Mouse (Mus musculus) lung, postnatal 25 days (tissue): ENCODE measurements around the gene Dcn.

Experiments
- DNase-seq: peaks from one replicate; pipeline ENCODE4 v3.0.0; 2022; ENCODE audit warnings: low spot score

The Dcn gene

GRCm38 (mm10) chr10:97479004-97479766, at the start of gene Dcn:
TSS of gene Dcn (plus strand) at chr10:97479609.
- peak; percentile 2 for DNase-seq

GRCm38 (mm10) chr10:97436662-97437061, 42.7 kb upstream of the Dcn start:
- DNase-seq: peak; percentile 47

- DNase-seq: no peak
Measured at GRCm38 (mm10) chr10:97442300-97442699, 37.1 kb upstream of the Dcn start.

- no peak for DNase-seq
Measured at GRCm38 (mm10) chr10:97446486-97446885, 32.9 kb upstream of the Dcn start.

- DNase-seq: no peak
Measured at GRCm38 (mm10) chr10:97452886-97453285, 26.5 kb upstream of the Dcn start.

GRCm38 (mm10) chr10:97453529-97453928, 25.9 kb upstream of the Dcn start:
- DNase-seq: no peak

- no peak for DNase-seq
Measured at GRCm38 (mm10) chr10:97456993-97457392, 22.4 kb upstream of the Dcn start.

GRCm38 (mm10) chr10:97466818-97467217, 12.6 kb upstream of the Dcn start:
- no peak for DNase-seq

- DNase-seq: peak; percentile 39
Measured at GRCm38 (mm10) chr10:97469411-97470140, 9.8 kb upstream of the Dcn start.

GRCm38 (mm10) chr10:97475460-97475859, 3.9 kb upstream of the Dcn start:
- no peak for DNase-seq

GRCm38 (mm10) chr10:97478259-97478658, 1.1 kb upstream of the Dcn start:
- no peak for DNase-seq

GRCm38 (mm10) chr10:97482150-97482549, 2.7 kb downstream of the Dcn start:
- peak; percentile 4 for DNase-seq

- no peak for DNase-seq
Measured at GRCm38 (mm10) chr10:97484049-97484448, 4.6 kb downstream of the Dcn start.

GRCm38 (mm10) chr10:97485151-97485550, 5.7 kb downstream of the Dcn start:
- no peak for DNase-seq

- no peak for DNase-seq
Measured at GRCm38 (mm10) chr10:97486085-97486484, 6.7 kb downstream of the Dcn start.

GRCm38 (mm10) chr10:97487269-97487989, 8.0 kb downstream of the Dcn start:
- no peak for DNase-seq

- DNase-seq: no peak
Measured at GRCm38 (mm10) chr10:97492367-97492980, 13.1 kb downstream of the Dcn start.

- no peak for DNase-seq
Measured at GRCm38 (mm10) chr10:97497646-97498045, 18.2 kb downstream of the Dcn start.

- no peak for DNase-seq
Measured at GRCm38 (mm10) chr10:97523366-97523765, 44.0 kb downstream of the Dcn start.

GRCm38 (mm10) chr10:97535697-97536096, 56.3 kb downstream of the Dcn start:
- no peak for DNase-seq

GRCm38 (mm10) chr10:97536921-97537320, 57.5 kb downstream of the Dcn start:
- peak; percentile 5 for DNase-seq

- DNase-seq: no peak
Measured at GRCm38 (mm10) chr10:97538202-97538601, 58.8 kb downstream of the Dcn start.
